Mouse (Mus musculus) adrenal gland, adult 18-20 months (tissue): ENCODE measurements around the gene AF067061. TPM values are rescaled to one million over a fixed set of nuclear protein-coding genes. Genes with fewer than 3 reads are reported as not detected.

Source experiments
- total RNA-seq, 2 experiments: library from RNA; stranded (reverse); gene quantifications; 1 replicate in 1 of 2; 2 replicates in 1 of 2; pipeline ENCODE4 v1.2.3; 2021

The AF067061 gene
- total RNA-seq, 2 experiments from 2014 or later = not detected

Other genes with a start within 250 kb of the AF067061 start
- gene Gm36079, start 236.1 kb upstream of the AF067061 start, total RNA-seq = not detected
- under 1 TPM in 1 of 2 experiments, not detected in 1; 0.58 TPM for gene Gm21188, start 210.9 kb upstream of the AF067061 start, total RNA-seq
- gene Gm20767, start 122.9 kb upstream of the AF067061 start, total RNA-seq = not detected
- not detected for gene Gm21818, start 90.7 kb upstream of the AF067061 start, total RNA-seq
- gene Gm21762, start 47.2 kb upstream of the AF067061 start, total RNA-seq = not detected
- gene Gm21731, start 24.0 kb upstream of the AF067061 start, total RNA-seq = not detected
- under 1 TPM in 1 of 2 experiments, not detected in 1; 0.35 TPM for gene BC147527, start 37.3 kb downstream of the AF067061 start, total RNA-seq
- not detected for gene Tcstv3, start 53.8 kb downstream of the AF067061 start, total RNA-seq